Mouse (Mus musculus) right cerebral cortex, postnatal 4 days (tissue): ENCODE measurements around the gene Scd4.
"Not testable (repeated sequence)": the region's sequence is repeated elsewhere in the genome, so short reads cannot be mapped to it uniquely, and the experiment has no call there.

Experiments
- DNase-seq: peaks from one replicate; pipeline ENCODE4 v3.0.0-alpha.2; 2022

The Scd4 gene

DNA sequence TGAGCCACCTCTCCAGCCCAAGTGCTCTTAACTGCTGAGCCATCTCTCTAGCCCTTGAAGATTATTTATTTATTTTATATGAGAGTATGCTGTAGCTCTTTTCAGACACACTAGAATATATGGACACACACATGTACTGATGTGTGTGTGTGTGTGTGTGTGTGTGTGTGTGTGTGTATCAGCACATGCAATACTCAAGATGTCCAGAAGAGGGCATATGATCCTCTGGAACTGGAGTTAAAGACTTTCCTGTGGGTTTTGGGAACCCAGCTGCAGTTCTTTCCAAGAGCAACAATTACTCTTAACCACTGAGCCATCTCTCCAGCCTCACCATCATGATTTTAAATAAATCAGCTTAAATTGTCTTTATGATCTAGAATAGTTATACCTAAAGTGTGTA, 14.3 kb upstream of the Scd4 start:
- DNase-seq: no peak

DNA sequence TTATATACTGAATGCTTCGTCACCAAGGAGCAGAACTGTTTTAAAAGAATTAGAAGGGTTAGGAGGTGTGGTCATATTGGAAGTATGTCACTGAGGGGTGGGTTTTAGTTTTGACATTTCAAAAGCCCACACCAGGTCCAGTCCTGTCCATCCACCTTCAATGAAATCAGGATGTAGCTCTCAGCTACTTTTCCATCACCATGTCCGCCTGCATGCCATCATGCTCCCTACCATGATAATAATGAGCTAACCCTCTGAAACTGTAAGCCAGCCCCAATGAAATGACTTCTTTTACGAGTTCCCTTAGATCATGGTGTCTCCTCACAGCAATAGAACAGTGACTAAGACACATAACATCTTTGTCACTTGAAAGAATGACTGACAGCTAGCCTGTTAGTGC, 12.6 kb upstream of the Scd4 start:
- no peak for DNase-seq

DNA sequence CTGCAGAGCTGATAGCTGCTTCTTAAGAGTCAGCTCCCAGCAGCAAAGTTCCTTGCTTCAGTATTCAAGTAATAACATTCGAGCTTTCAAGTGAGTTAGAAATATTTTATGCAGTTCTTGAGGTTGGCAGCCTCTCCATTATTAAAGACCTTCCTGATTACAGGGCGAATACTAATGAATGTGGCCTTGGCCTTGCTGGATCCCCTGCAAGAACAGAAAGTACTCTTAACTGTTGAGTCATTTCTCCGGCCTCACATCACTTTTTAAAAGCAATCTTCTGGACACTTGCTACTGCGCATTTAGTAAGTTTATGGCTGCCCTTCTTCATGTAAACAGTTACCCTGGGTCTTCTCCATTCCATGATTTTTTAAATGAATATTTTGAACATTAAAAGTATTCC, 11.7 kb upstream of the Scd4 start:
- DNase-seq: no peak

DNA sequence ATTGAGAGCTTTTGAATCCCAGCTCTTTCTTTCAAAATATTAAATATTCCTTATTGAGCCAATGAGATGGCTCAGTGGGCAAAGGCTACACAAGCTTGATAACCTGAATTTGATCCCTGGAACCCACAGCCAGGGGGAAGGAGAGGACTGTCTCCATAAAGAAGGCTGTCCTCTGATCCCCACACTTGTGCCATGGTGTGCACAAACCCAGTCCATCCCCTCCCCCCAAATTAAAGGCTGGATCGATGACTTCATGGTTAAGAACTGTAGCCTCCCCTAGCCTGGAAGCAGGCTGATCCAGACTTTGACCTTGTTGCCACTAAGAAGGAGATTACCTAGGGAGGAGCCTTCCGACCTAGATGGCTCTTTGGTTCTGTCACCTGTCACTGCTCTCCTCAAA, 11.3 kb upstream of the Scd4 start:
- no peak for DNase-seq

DNA sequence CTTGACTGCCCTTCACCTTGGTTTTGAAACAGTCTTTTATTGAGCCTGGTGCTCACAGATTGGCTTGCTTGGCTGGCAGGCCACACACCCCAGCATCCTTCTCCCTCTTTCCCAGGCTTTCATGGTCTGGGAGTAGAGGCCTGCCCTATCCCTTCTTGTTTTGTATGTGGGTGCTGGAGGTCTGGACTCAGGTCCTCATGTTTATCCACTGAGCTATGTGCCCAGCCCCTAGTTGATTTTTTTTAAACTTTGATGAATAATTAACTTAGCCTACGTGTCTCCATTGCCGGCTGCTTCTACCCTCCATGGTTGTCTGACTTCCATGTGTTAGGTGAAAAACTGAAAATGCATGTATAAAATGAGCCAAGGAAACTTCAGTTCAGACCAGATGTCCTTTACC, 3.3 kb upstream of the Scd4 start:
- DNase-seq: no peak

DNA sequence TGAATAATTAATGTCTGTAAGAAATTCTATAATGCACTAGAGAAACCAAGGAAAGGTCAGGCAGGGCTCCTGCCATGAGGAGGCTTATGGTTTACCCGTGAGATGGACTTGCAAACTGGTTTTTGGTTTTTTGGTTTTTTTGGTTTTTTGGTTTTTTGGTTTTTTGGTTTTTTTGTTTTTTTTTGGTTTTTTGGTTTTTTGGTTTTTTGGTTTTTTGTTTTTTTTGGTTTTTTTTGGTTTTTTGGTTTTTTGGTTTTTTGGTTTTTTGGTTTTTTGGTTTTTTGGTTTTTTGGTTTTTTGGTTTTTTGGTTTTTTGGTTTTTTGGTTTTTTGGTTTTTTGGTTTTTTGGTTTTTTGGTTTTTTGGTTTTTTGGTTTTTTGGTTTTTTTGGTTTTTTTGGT, 1.8 kb upstream of the Scd4 start:
- not testable (repeated sequence) for DNase-seq

DNA sequence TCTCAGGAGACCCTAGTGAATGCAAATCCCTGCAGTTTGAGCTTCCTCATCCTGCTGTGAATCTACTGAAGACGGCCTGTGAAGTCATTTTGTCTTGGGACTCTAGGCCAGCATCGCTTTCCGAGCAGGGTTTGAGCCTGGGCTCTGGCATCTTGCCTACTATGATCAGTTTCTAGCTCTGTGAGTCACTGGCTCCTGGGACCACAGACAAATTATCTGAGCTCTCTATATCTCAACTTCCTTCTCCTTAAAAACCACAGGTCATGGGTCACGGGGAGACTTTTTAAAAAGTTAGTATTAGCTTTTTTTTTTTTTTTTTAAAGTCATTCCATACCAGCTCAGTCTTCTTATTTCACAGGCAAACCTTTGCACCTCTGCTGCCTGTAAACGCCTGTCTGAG, 981 bp upstream of the Scd4 start:
- no peak for DNase-seq

DNA sequence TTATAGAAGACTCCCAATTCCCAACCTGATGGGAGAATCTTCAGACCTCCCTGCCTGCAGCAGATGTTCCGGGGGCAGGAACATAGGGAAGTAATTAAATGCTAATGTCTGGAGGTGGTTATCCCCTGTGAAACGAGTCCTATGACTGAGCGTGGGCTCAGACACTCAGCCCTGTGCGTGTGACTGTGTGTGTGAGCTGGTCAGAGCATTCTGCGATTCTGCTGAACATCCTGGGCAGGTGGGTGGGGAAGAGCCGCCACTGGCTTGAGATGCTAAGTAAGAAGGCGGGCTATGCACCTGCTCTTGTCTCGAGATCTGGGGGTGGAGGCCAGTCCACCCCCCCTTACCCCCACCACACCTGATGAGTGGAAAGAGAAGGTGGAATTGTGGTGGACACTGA, 566 bp upstream of the Scd4 start:
- no peak for DNase-seq

DNA sequence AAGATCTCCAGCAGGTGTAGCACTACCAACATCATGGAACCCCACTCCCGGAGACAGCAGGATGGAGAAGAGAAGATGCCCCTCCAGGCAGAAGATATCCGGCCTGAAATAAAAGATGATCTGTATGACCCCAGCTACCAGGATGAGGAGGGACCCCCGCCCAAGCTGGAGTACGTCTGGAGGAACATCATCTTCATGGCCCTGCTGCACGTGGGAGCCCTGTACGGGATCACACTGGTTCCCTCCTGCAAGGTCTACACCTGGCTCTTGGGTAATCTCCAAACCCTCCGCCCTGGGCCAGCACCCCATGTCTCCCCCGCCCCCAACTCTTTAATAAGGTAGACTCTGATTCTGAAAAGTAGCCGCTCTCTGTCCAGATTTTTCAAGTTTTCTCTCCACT, 1.1 kb downstream of the Scd4 start:
- no peak for DNase-seq

DNA sequence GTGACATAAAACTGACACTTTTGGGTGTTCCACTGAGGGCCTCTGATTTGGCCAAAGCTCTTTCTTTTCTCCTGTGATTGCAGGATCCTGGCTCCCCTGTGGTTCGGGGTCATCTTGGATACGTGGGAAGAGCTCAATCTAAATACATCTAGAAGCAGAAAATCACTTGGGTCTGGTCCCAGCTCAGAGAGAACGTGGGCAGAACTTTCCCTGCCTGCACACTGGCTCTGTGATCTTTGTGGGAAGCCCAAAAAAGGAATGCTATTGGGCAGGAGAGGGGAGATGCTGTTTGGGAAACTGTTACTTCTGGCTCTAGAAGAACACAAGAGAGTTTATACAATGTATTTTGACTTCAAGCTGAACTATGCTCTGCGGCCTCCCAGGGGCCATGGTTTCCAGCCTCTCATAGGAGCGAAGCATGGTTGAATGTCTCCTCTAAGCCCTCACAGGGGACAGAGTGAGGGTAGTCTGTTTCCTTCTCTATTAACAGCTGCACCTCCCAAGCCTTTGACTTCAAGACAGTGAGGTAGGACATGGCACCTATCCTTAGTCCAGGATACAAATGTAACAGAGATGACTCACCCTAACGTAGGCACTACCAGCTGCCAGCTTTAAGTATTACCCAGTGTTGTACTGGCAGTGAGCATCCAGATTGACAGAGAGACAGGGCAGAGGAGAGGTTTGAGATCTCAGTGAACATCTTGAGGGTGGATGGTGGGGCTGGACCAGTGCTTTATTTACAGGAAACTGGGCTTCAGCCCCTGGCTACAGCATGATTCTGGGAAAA, 3.2 kb downstream of the Scd4 start:
- no peak for DNase-seq

DNA sequence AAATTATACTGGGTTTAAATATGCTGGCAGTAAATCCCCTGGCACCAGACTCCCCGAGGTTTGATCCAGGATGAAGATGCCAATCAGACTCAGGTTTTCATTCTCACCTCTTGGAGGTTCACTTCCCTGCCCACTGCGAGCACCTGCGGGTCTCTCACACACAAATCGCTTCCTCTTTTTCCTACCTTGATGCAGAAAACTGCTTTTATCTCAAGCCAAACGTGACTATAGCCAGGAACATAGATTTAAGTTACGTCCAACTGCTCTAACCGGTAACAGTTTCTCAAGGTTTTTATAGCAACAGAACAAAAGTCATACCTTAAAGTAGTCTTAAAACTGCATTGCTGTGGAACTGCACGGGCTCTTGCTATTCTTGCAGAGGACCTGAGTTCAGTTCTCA, 16.8 kb downstream of the Scd4 start:
- no peak for DNase-seq

DNA sequence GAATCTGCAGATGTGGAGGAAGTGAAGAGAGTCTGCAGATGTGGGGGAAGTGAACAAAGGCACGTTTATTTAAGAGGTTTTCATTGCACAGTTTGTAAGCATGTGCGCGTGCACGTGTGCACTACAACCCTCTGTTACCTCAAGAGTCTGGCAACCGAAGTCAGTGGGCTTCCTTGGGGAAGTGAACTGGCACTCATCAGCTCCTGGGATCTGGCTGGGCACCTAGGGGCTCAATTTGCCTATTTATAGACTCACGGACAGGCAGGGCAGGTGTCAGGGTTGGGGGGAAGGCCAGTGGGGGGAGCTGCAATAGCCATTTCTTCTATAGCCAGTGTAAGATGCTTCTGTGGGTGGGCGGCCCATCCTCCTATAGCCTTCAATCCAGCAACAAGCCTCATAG, 18.9 kb downstream of the Scd4 start:
- DNase-seq: no peak

DNA sequence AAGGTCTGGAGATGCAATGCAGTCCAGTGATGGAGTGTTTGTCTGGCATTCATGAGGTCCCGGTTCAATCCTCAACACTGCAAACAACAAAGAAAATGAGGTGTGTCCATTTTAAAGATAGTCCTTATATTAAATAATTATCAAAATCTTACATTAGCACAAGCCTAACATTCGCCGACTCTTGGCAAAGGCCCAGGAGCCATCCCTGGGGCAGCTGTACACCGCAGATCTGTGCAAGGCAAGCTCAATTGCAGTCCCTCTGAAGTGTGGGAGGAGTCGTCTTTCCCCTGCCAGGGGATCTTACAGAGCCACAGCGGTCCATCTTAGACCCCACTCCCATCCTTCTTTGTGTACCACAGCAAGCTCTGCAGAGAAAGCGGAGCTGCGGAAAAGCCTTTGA, 25.8 kb downstream of the Scd4 start:
- DNase-seq: no peak

DNA sequence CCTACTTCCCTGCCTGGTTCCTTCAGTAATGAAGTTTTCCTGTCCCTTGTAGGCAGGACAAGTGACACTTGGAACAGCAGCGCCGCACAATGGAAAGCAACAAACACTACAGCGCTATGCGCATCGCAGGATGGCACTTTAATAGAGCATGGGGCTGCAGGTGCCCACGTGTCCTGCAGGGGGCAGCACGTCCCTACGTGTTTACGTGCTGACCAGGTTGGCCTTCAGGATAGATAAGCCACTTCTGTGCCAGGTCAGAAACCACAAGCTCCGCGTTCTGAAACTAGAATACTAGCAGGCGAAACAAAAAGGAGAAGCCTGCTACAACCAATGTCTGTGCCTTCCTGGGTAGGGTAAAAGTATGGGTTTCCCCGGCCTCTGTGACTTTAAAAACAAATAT, 30.6 kb downstream of the Scd4 start:
- peak; percentile 74 for DNase-seq

DNA sequence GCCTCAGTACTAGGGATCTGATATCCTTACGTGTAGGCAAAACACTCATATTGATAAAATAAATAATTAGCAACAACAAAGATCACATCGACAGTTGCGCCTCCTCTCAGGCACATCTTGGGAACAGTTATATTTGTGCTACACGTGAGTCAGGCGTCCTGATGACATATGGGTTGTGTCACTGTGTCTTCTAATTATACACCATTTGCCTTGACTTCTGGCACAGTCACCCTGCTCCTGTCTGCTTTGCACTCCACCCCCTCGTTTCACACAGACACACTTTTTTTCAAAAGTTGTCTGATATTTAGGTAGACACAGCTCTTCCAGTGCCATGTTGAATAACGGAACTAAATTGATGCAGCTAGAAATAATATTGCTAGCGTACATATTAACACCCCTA, 31.1 kb downstream of the Scd4 start:
- no peak for DNase-seq

DNA sequence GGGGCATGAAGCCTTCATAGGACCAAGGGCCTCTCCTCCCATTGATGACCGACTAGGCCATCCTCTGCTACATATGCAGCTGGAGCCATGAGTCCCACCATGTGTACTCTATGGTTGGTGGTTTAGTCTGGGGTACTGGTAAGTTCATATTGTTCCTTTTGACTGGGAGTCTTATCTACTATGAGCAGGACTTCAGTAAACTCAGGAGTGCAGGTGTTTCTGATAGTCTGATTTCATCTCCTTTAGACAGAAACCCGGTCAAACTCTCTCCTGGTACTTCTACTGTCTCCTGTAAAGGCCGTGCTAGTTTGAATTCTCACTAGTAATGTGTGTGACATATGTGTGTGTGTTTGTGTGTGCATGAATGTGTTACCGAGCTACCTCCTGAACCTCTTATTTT, 32.8 kb downstream of the Scd4 start:
- DNase-seq: no peak

DNA sequence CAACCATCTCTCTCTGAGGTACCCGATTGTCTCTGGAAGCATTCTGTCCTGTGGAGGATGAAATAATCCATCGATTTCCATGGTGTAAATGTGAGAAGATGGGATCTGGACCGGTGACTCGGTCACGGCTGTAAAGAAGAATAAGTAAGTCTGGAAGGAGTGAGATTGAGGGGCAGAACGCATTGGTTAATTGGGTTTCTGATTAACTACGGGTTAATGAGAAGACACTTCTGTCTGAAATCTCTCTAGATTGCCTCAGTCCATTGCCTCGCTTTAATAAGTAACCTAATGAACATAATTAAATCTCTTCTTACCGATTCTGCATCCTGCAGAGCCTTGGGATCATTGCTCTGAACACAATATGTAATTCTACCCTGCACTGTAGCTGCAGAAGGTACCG, 34.2 kb downstream of the Scd4 start:
- not testable (repeated sequence) for DNase-seq

DNA sequence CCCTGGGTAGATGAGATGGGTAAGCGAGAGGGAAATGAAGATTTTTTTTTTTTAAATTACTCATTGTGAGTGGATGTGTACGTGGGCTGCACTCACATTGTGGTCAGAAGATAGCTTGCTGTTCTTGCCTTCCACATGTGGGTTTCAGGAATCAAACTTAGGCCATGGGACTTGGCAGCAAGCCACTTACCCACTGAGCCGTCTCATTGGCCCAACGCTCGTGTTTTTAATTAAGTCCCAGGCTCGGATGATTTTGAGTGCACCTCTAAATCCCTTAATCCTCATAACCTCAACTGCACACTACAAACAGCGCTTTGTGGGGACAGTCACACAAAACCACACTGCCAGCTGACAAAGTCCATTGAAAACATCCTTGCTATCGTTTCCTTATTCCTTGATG, 36.5 kb downstream of the Scd4 start:
- DNase-seq: no peak

DNA sequence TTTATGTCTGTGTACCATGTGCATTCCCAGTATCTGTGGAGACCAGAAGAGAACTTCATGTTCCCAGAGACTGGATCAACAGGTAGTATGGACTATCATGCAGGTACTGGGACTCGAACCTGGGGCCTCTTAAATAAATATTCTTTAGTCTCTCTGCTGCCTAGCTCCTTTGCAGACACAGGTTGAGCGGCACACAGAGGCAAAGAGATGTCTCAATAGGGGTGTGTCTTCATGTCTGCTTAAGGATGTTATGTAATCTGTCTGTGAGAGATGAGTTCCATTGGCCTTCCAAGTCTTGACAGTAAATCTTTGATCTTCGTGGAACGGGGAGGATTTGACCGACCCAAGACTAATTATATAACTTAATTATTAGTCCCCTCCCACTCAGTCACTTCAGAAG, 37.3 kb downstream of the Scd4 start:
- no peak for DNase-seq

DNA sequence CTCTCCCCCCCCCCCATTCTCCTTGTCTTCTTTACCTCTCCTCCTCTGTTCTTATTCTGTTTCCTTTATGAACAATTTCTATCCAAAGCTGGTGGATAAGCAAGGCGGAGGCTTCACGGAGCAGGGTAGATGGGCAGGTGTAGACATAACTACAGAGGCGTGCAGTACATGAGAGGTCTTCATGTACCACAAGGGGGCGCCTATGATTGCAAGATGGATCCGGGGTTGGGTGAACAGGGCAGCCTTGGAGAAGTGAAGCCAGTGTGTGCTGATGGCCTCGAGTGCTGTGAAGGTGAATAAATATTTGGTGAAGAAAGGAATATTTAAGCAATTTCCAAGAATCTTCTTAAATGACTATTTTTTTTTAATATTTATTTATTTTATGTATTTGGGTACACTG, 40.1 kb downstream of the Scd4 start:
- peak; percentile 51 for DNase-seq

DNA sequence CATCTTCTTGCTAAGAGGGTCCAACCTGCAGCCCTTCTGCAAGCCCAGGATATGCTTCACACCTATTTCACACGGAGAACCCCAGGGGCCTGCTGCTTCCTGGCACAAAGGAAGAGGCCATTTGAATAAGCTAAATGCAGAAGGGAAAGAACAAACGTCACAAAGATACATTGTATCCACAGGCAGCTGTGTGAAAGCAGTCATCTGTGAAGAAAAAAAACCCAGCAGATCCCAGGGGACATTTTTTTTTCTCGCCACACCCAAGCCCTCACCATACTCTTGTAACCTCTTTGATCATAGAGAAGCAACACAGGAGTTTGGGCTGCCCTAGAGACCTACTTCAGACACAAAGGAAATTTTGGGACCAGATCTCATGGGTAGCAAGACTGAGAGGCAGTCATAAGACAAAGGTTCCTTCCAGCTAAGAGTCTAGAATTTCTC, 43.6 kb downstream of the Scd4 start:
- DNase-seq: no peak

DNA sequence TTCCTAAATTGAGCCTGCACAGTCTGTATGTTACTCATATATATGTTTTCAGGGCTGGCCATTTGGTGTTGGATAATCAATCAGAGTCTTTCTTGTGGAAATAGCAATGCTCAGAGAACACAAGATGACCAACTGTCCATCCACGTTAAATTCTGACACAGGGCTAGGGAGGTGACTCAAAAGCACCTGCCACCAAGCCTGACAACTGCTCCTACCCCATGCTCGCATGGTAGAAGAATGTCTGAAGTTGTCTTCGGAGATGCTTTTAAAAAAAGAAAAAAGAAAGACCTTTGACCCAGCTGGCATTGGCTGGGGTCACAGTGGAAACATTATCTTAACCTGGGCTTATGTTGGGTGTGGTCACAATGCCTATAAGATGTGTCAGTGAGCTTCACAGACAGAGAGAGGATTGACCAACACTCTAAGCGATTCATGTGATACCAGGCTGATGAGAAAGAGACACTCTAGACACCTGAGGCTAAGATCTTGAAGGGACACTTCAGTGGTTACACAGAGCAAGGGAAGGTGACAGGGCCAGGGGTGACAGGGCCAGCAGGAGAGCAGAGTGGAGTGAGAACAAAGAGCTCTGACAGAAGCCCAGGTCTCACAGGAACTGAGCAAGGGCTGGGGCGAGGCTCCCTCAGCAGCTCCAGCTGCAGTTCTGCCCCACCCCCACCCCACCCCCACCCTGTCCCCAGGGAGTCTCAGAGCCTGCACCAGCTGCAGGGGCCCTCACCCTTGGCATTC, 44.9 kb downstream of the Scd4 start:
- DNase-seq: no peak

DNA sequence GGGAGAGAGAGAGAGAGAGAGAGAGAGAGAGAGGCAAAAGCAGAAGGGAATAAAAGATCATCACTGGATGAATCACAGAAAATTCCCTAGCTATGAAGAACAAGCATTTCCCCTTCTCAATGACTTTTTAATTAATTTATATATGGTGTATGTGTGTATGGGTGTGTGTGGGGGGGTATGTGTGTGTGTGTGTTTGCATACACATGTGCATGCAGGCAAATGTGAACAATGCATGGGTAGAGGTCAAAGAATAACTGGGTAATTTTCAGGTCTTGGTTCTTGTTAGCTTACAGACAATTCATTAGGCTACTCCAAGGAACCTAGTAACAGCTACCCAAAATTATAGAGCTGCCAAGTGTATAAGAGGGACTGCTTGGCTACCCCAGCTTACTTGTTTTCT, 46.2 kb downstream of the Scd4 start:
- DNase-seq: no peak

DNA sequence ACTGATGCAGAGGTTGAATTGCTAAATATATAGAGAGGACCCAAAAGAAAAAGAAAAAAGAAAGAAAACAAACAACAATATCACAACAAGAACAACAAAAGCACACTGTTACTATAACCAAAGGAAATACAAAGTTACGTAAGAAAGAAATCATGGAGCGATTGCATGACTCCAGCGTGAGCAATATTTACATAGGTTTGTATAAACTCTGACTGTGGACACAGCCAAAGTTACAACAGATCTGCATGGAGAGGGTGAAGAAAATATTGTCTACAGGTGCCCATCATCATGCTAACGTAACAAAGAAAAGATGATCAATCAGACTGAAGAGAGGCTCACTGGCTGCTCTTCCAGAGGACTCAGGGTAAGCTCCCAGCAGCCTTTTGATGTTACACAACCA, 47.2 kb downstream of the Scd4 start:
- DNase-seq: no peak
